Mouse (Mus musculus) forebrain, embryonic 12.5 days (tissue): ENCODE data around the gene Mtch2. TPM values are rescaled to one million over a fixed set of nuclear protein-coding genes. Genes with fewer than 3 reads are reported as not detected.

Experiments used
- ATAC-seq: fragments of 200-750 bp; cut with Nextera tagmentation; 2 replicates; pipeline ENCODE4 v1.8.0; 2017; ENCODE audit warnings: moderate TSS enrichment; ENCODE audit not compliant: low FRiP score
- H3K27ac ChIP-seq: fragments of 300-500 bp; sonication (generic); 2 replicates; pipeline ENCODE4 v1.5.1; 2016; ENCODE audit warnings: mild to moderate bottlenecking
- H3K27me3 ChIP-seq: fragments of 300-500 bp; sonication (generic); 2 replicates; pipeline ENCODE4 v1.6.1; 2016; ENCODE audit warnings: mild to moderate bottlenecking
- H3K36me3 ChIP-seq: fragments of 300-500 bp; sonication (generic); replicated peaks from 2 replicates; pipeline ENCODE4 v1.6.1; 2016; ENCODE audit warnings: mild to moderate bottlenecking
- H3K4me1 ChIP-seq: fragments of 300-500 bp; sonication (generic); 2 replicates; pipeline ENCODE4 v1.6.1; 2016
- H3K4me2 ChIP-seq: fragments of 300-500 bp; sonication (generic); 2 replicates; pipeline ENCODE4 v1.6.1; 2016; ENCODE audit warnings: mild to moderate bottlenecking, moderate library complexity
- H3K4me3 ChIP-seq: fragments of 300-500 bp; sonication (generic); replicated peaks from 2 replicates; pipeline ENCODE4 v1.5.1; 2016; ENCODE audit warnings: mild to moderate bottlenecking
- H3K9ac ChIP-seq: fragments of 300-500 bp; sonication (generic); 2 replicates; pipeline ENCODE4 v1.6.1; 2016; ENCODE audit warnings: mild to moderate bottlenecking
- H3K9me3 ChIP-seq: fragments of 300-500 bp; sonication (generic); 2 replicates; pipeline ENCODE4 v1.6.1; 2016
- WGBS: fragments of 180-500 bp; shearing (Covaris S2); methylation state at CpG from one replicate; pipeline ENCODE4 v1.1.7; 2016; 5-methylcytosine and 5-hydroxymethylcytosine counted together
- polyA plus RNA-seq: library from polyadenylated mRNA; unstranded; fragments of >200 nt; fragmentation: Nextera tagmentation; extraction: Ambion mirVana; gene quantifications from 2 replicates; pipeline ENCODE4 v1.2.1, GENCODE M21; 2016

Gene Mtch2
- polyA plus RNA-seq, 1 experiment from 2014 or later = 214 TPM

GRCm38 (mm10) chr2:90833502-90833901 is 13.5 kb upstream of the Mtch2 start:
- Histone ChIP-seq H3K27me3 (no peaks in the 10 kb centered on the region), H3K9me3 (no peaks in the 10 kb centered on the region), H3K27ac (no peak overlapping the region), H3K4me2 (no peak overlapping the region), H3K4me1 (no peaks in the 10 kb centered on the region), H3K36me3 (no peaks in the 10 kb centered on the region), H3K9ac (no peak overlapping the region), H3K4me3 (no peak overlapping the region)
- no peak for ATAC-seq
- 78% methylated on average over 5 of the region's 5 CpGs for WGBS

GRCm38 (mm10) chr2:90838621-90839020 is 8.3 kb upstream of the Mtch2 start:
- ATAC-seq = no peak
- Histone ChIP-seq H3K9me3 (no peaks in the 10 kb centered on the region), H3K4me1 (no peaks in the 10 kb centered on the region), H3K4me3 (no peak overlapping the region), H3K27me3 (no peaks in the 10 kb centered on the region), H3K4me2 (no peak overlapping the region), H3K36me3 (no peaks in the 10 kb centered on the region), H3K9ac (no peak overlapping the region), H3K27ac (no peak overlapping the region)
- 96% methylated on average over 2 of the region's 2 CpGs for WGBS

GRCm38 (mm10) chr2:90843666-90844065 is 3.3 kb upstream of the Mtch2 start:
- no peak for ATAC-seq
- Histone ChIP-seq H3K4me2 (no peak overlapping the region), H3K4me3 (no peak overlapping the region), H3K27ac (no peak overlapping the region), H3K27me3 (no peaks in the 10 kb centered on the region), H3K36me3 (no peaks in the 10 kb centered on the region), H3K9me3 (no peaks in the 10 kb centered on the region), H3K4me1 (peaks cover 15% of the 10 kb centered on the region), H3K9ac (no peak overlapping the region)
- WGBS = 68% methylated on average over 1 of the region's 1 CpGs

- Histone ChIP-seq H3K27me3 (no peaks in the 10 kb centered on the region), H3K9me3 (no peaks in the 10 kb centered on the region), H3K4me2 (no peak overlapping the region), H3K4me1 (peaks cover 21% of the 10 kb centered on the region), H3K27ac (no peak overlapping the region), H3K9ac (no peak overlapping the region), H3K36me3 (0 out of 2 replicates have a peak, but pooled peaks cover under 1% of the 10 kb centered on the region), H3K4me3 (no peak overlapping the region)
- WGBS = 82% methylated on average over 5 of the region's 5 CpGs
- no peak for ATAC-seq
Observed at GRCm38 (mm10) chr2:90844262-90844661, 2.7 kb upstream of the Mtch2 start.

- no peak for ATAC-seq
- H3K36me3 ChIP-seq = peaks cover 8% of the 10 kb centered on the region
- no peaks in the 10 kb centered on the region for H3K27me3 ChIP-seq
- WGBS = 83% methylated on average over 5 of the region's 5 CpGs
- no peak overlapping the region for H3K4me2 ChIP-seq
- H3K27ac ChIP-seq = no peak overlapping the region
- H3K4me1 ChIP-seq = peaks cover 24% of the 10 kb centered on the region
- no peak overlapping the region for H3K9ac ChIP-seq
- no peak overlapping the region for H3K4me3 ChIP-seq
- H3K9me3 ChIP-seq = no peaks in the 10 kb centered on the region
Observed at GRCm38 (mm10) chr2:90845234-90845633, 1.7 kb upstream of the Mtch2 start.

GRCm38 (mm10) chr2:90846171-90846570 is 784 bp upstream of the Mtch2 start:
- ATAC-seq = no peak
- WGBS = 48% methylated on average over 6 of the region's 6 CpGs
- Histone ChIP-seq H3K9me3 (no peaks in the 10 kb centered on the region), H3K27me3 (no peaks in the 10 kb centered on the region), H3K27ac (0 out of 2 replicates have a peak overlapping the region, but pooled peaks have one; percentile 22), H3K36me3 (peaks cover 17% of the 10 kb centered on the region), H3K4me1 (peaks cover 24% of the 10 kb centered on the region), H3K4me3 (peak overlapping the region; percentile 68), H3K9ac (peak overlapping the region; percentile 57; the same call in 1 of the 2 replicates), H3K4me2 (peak overlapping the region; percentile 54)

- peaks cover 21% of the 10 kb centered on the region for H3K36me3 ChIP-seq
- H3K4me1 ChIP-seq = peaks cover 24% of the 10 kb centered on the region
- peak overlapping the region; percentile 57 for H3K9ac ChIP-seq
- peak overlapping the region; percentile 68 for H3K4me3 ChIP-seq
- 0 out of 2 replicates have a peak overlapping the region, but pooled peaks have one; percentile 22 for H3K27ac ChIP-seq
- 4% methylated on average over 8 of the region's 8 CpGs for WGBS
- no peaks in the 10 kb centered on the region for H3K27me3 ChIP-seq
- H3K4me2 ChIP-seq = peak overlapping the region; percentile 54
- peak; percentile 67; the same call in 1 of the 2 replicates for ATAC-seq
- H3K9me3 ChIP-seq = no peaks in the 10 kb centered on the region
Observed at GRCm38 (mm10) chr2:90846597-90846954, 379 bp upstream of the Mtch2 start.

- peaks cover 31% of the 10 kb centered on the region for H3K36me3 ChIP-seq
- no peaks in the 10 kb centered on the region for H3K27me3 ChIP-seq
- peak overlapping the region; percentile 68 for H3K4me3 ChIP-seq
- WGBS = 1% methylated on average over 13 of the region's 13 CpGs
- peak overlapping the region; percentile 54 for H3K4me2 ChIP-seq
- H3K4me1 ChIP-seq = peaks cover 24% of the 10 kb centered on the region
- peak overlapping the region; percentile 90 for H3K9ac ChIP-seq
- ATAC-seq = no peak
- peak overlapping the region; percentile 88 for H3K27ac ChIP-seq
- no peaks in the 10 kb centered on the region for H3K9me3 ChIP-seq
Observed at GRCm38 (mm10) chr2:90847681-90848050, 711 bp downstream of the Mtch2 start.

- no peak for ATAC-seq
- Histone ChIP-seq H3K9ac (no peak overlapping the region), H3K9me3 (no peaks in the 10 kb centered on the region), H3K36me3 (peaks cover 38% of the 10 kb centered on the region), H3K27me3 (no peaks in the 10 kb centered on the region), H3K4me3 (peak overlapping the region; percentile 68), H3K27ac (no peak overlapping the region), H3K4me1 (peaks cover 24% of the 10 kb centered on the region), H3K4me2 (peak overlapping the region; percentile 54)
- 93% methylated on average over 5 of the region's 5 CpGs for WGBS
Observed at GRCm38 (mm10) chr2:90848331-90848730, 1.4 kb downstream of the Mtch2 start.

- 100% methylated on average over 1 of the region's 1 CpGs for WGBS
- no peaks in the 10 kb centered on the region for H3K27me3 ChIP-seq
- H3K9me3 ChIP-seq = no peaks in the 10 kb centered on the region
- no peak overlapping the region for H3K4me2 ChIP-seq
- H3K36me3 ChIP-seq = peaks cover 55% of the 10 kb centered on the region
- peaks cover 24% of the 10 kb centered on the region for H3K4me1 ChIP-seq
- ATAC-seq = no peak
- no peak overlapping the region for H3K4me3 ChIP-seq
- H3K27ac ChIP-seq = no peak overlapping the region
- no peak overlapping the region for H3K9ac ChIP-seq
Observed at GRCm38 (mm10) chr2:90850401-90850800, 3.4 kb downstream of the Mtch2 start.

GRCm38 (mm10) chr2:90861486-90861885 is 14.5 kb downstream of the Mtch2 start:
- peaks cover 71% of the 10 kb centered on the region for H3K36me3 ChIP-seq
- peaks cover 3% of the 10 kb centered on the region; the same call in 1 of the 2 replicates for H3K4me1 ChIP-seq
- no peaks in the 10 kb centered on the region for H3K9me3 ChIP-seq
- no peak overlapping the region for H3K4me3 ChIP-seq
- no peak overlapping the region for H3K27ac ChIP-seq
- no peak overlapping the region for H3K9ac ChIP-seq
- H3K4me2 ChIP-seq = no peak overlapping the region
- 90% methylated on average over 2 of the region's 2 CpGs for WGBS
- no peak for ATAC-seq
- H3K27me3 ChIP-seq = no peaks in the 10 kb centered on the region

- 0 out of 2 replicates have a peak, but pooled peaks have one; percentile 55 for ATAC-seq
- 0 out of 2 replicates have a peak overlapping the region, but pooled peaks have one; percentile 56 for H3K27ac ChIP-seq
- peaks cover 80% of the 10 kb centered on the region for H3K36me3 ChIP-seq
Observed at GRCm38 (mm10) chr2:90864184-90864583, 17.2 kb downstream of the Mtch2 start.

GRCm38 (mm10) chr2:90866524-90866923 is 19.6 kb downstream of the Mtch2 start:
- WGBS = 29% methylated on average over 3 of the region's 3 CpGs
- peaks cover 9% of the 10 kb centered on the region; the same call in 1 of the 2 replicates for H3K4me1 ChIP-seq
- H3K36me3 ChIP-seq = peaks cover 59% of the 10 kb centered on the region
- no peak overlapping the region for H3K9ac ChIP-seq
- no peaks in the 10 kb centered on the region for H3K9me3 ChIP-seq
- peak; percentile 89 for ATAC-seq
- H3K27me3 ChIP-seq = no peaks in the 10 kb centered on the region
- H3K27ac ChIP-seq = no peak overlapping the region
- H3K4me3 ChIP-seq = no peak overlapping the region
- H3K4me2 ChIP-seq = no peak overlapping the region

More at GRCm38 (mm10) chr2:90864184-90864583, 17.2 kb downstream of the Mtch2 start:
- Histone ChIP-seq H3K4me2 (no peak overlapping the region), H3K4me1 (peaks cover 3% of the 10 kb centered on the region; the same call in 1 of the 2 replicates), H3K4me3 (no peak overlapping the region), H3K9me3 (no peaks in the 10 kb centered on the region), H3K27me3 (no peaks in the 10 kb centered on the region), H3K9ac (no peak overlapping the region)
